Mouse (Mus musculus) frontal cortex, adult (tissue): ENCODE data around the gene Gm28230.

Experiments
- ATAC-seq: cut with Nextera tagmentation; 2 replicates; pipeline ENCODE4 v1.9.2; 2017; ENCODE audit warnings: mild to moderate bottlenecking, moderate library complexity, mixed read lengths; ENCODE audit not compliant: low TSS enrichment

The Gm28230 gene

DNA sequence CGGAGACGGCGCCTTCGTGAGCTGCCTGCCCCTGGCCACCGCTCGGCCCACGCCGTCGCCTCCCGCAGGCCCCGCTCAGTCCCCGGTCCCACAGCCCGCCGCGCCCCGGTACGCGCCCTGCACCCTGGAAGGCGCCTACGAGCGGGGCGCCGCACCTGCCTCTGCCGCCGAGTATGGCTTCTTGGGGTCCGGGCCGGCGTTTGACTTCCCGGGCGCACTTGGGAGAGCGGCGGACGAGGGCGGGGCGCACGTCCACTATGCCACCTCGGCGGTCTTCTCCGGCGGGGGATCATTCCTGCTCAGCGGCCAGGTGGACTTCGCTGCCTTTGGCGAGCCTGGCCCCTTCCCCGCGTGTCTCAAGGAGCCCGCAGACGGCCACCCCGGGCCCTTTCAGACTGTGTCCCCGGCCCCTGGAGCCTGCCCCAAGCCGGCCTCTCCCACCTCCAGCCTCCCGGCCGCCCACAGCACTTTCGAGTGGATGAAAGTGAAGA is 36.8 kb downstream of the Gm28230 start:
- ATAC-seq: no peak

DNA sequence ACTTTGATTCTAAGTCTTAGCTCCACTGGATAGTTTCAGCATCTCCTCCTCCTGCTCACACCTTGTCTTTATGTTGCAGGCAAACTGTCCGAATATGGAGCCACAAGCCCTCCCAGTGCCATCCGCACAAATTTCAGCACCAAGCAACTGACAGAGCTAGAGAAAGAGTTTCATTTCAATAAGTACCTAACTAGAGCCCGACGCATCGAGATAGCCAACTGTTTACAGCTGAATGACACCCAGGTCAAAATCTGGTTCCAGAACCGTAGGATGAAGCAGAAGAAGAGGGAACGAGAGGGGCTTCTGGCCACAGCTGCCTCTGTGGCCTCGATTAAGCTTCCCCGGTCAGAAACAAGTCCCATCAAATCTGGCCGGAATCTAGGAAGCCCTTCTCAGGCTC is 37.4 kb downstream of the Gm28230 start:
- ATAC-seq: no peak

DNA sequence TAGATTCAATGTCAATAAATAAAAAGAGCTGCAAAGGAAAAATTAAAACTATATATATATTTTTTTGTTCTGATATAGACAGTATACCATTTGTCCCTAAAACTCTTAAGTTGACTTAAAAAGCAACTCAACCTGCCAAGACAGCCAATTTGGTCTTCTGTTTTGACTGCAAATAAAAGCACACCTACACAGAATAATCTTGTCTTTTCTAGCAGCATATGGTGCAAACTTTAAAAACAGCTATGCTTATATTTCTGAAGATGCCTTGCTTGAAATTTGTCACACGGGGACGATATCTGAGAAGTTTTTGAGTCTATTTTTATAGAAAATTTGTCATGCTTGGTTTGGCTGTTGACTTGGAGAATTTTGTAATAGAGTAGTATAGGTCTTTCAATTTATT is 47.8 kb downstream of the Gm28230 start:
- peak; percentile 64 for ATAC-seq

DNA sequence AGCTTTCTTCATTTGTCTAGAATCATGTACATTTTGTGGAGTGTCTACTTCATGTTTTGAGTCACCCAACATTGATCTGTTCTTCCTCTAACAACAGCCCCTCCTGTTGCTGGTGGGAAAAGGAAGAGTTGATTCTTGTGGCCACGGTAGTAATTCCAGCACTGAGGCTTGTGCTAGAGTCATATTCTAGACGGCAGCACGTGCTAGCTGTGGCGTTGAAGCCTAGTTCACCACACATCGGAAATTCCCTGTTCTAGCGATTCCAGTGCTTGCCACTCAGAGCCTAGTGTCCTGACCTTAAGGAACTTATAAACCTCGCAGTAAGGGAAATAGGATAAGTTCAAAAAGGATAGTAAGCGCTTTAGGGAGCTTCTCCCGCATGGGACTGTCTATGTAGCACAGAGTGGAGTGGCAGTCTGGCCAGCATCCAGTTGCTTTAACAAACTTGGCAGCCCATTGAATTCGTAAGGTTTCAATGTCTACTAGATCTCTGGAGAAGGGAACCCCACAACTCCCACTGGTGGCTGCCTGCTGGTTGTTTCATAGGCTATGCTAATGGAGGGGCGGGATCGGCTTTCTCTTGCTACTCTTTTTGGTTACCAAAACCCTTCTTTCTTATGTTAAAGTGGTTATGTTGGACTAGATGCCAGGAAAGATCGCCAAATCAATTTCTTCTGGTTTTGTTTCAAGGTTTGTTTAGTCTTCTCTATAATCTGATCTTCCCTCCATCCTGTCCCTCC is 51.2 kb downstream of the Gm28230 start:
- ATAC-seq: no peak

DNA sequence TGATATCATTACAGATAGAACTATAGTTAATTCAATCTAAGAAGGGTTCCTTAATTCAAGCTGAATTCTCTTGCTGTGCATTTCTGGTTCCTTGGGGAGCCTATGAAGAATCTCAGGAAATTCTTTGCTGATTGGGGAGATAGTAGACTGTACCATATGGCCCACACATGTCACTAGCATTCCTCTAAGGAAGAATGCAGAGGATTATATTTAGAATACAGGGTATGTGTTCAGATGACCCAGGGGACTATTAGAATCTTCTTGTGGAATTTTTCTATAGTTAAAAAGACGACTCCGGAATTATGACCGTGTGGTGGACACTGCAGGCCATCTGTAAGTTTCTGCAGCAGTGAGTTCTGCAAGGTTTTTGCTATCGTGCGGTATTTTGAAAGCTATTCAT is 54.9 kb downstream of the Gm28230 start:
- no peak for ATAC-seq

DNA sequence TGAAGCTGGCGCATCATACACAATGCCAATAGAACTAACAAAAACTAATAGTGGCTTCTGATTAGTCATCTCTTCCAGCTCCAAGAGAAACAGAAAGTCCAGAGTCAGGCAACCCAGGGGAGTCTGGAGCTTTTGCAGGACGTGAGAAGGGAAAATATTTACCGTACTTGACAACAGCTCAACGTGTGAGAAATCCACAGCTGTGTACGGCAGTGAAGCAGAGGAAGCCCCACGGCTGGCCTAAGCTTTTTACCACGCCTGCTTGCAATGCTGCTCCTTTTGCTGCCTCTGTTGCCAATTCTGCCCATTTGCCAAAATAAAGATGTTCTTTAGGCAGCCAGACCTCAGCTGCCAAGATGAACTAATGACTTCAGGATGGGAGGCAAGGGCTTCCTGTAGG is 69.0 kb downstream of the Gm28230 start:
- no peak for ATAC-seq
